Mouse (Mus musculus): Measurements from ENCODE around the gene Acsl5. TPM values are rescaled to one million over a fixed set of nuclear protein-coding genes. Genes with fewer than 3 reads are reported as not detected.

Gene Acsl5
- polyA plus RNA-seq (2012; ENCODE audit: insufficient read depth, insufficient read length, missing spikeins) = 279 and 449 TPM in 2 replicates

- no peak within 1 kb of the TSS; the same call in 1 of the 2 replicates for H3K27ac ChIP-seq (replicated peaks; ENCODE audit: low read depth, low read length)
- H3K4me3 ChIP-seq (ENCODE audit: insufficient read depth, low read depth, low read length) = no peak within 1 kb of the TSS
- 0 out of 2 replicates have a peak, but pooled peaks cover 3% of the 10 kb centered on the region for H3K4me1 ChIP-seq (ENCODE audit: control insufficient read depth, insufficient read depth, insufficient read length, low read length)
These were observed at the start of gene Acsl5 for GRCm38 (mm10) chr19:55251383-55252124. Acsl5 (plus strand) TSS chr19:55251938.

GRCm38 (mm10) chr19:55206482-55207138, 45.1 kb upstream of the Acsl5 start:
- H3K27ac ChIP-seq (replicated peaks; ENCODE audit: low read depth, low read length) = no peak overlapping the region
- H3K4me1 ChIP-seq (ENCODE audit: control insufficient read depth, insufficient read depth, insufficient read length, low read length) = no peaks in the 10 kb centered on the region
- H3K4me3 ChIP-seq (ENCODE audit: insufficient read depth, low read depth, low read length) = no peak overlapping the region

GRCm38 (mm10) chr19:55207205-55207604, 44.5 kb upstream of the Acsl5 start:
- H3K4me3 ChIP-seq (ENCODE audit: insufficient read depth, low read depth, low read length) = no peak overlapping the region
- no peak overlapping the region for H3K27ac ChIP-seq (replicated peaks; ENCODE audit: low read depth, low read length)
- H3K4me1 ChIP-seq (ENCODE audit: control insufficient read depth, insufficient read depth, insufficient read length, low read length) = no peaks in the 10 kb centered on the region

- Histone ChIP-seq H3K27ac (replicated peaks; ENCODE audit: low read depth, low read length) (no peak overlapping the region), H3K4me3 (ENCODE audit: insufficient read depth, low read depth, low read length) (no peak overlapping the region), H3K4me1 (ENCODE audit: control insufficient read depth, insufficient read depth, insufficient read length, low read length) (no peaks in the 10 kb centered on the region)
These were observed 43.8 kb upstream of the Acsl5 start for GRCm38 (mm10) chr19:55207746-55208538.

- no peak overlapping the region for H3K4me3 ChIP-seq (ENCODE audit: insufficient read depth, low read depth, low read length)
- H3K4me1 ChIP-seq (ENCODE audit: control insufficient read depth, insufficient read depth, insufficient read length, low read length) = no peaks in the 10 kb centered on the region
- no peak overlapping the region for H3K27ac ChIP-seq (replicated peaks; ENCODE audit: low read depth, low read length)
These were observed 43.1 kb upstream of the Acsl5 start for GRCm38 (mm10) chr19:55208654-55209053.

- no peaks in the 10 kb centered on the region for H3K4me1 ChIP-seq (ENCODE audit: control insufficient read depth, insufficient read depth, insufficient read length, low read length)
- H3K27ac ChIP-seq (replicated peaks; ENCODE audit: low read depth, low read length) = no peak overlapping the region
- H3K4me3 ChIP-seq (ENCODE audit: insufficient read depth, low read depth, low read length) = no peak overlapping the region
These were observed 42.7 kb upstream of the Acsl5 start for GRCm38 (mm10) chr19:55209084-55209483.

- H3K4me1 ChIP-seq (ENCODE audit: control insufficient read depth, insufficient read depth, insufficient read length, low read length) = no peaks in the 10 kb centered on the region
- H3K27ac ChIP-seq (replicated peaks; ENCODE audit: low read depth, low read length) = no peak overlapping the region
- no peak overlapping the region for H3K4me3 ChIP-seq (ENCODE audit: insufficient read depth, low read depth, low read length)
These were observed 40.0 kb upstream of the Acsl5 start for GRCm38 (mm10) chr19:55211698-55212097.

GRCm38 (mm10) chr19:55213617-55214340, 38.0 kb upstream of the Acsl5 start:
- no peaks in the 10 kb centered on the region for H3K4me1 ChIP-seq (ENCODE audit: control insufficient read depth, insufficient read depth, insufficient read length, low read length)
- no peak overlapping the region for H3K4me3 ChIP-seq (ENCODE audit: insufficient read depth, low read depth, low read length)
- H3K27ac ChIP-seq (replicated peaks; ENCODE audit: low read depth, low read length) = no peak overlapping the region

- no peaks in the 10 kb centered on the region for H3K4me1 ChIP-seq (ENCODE audit: control insufficient read depth, insufficient read depth, insufficient read length, low read length)
- H3K4me3 ChIP-seq (ENCODE audit: insufficient read depth, low read depth, low read length) = no peak overlapping the region
- no peak overlapping the region for H3K27ac ChIP-seq (replicated peaks; ENCODE audit: low read depth, low read length)
These were observed 34.9 kb upstream of the Acsl5 start for GRCm38 (mm10) chr19:55216876-55217275.

GRCm38 (mm10) chr19:55217365-55217764, 34.4 kb upstream of the Acsl5 start:
- Histone ChIP-seq H3K27ac (replicated peaks; ENCODE audit: low read depth, low read length) (no peak overlapping the region), H3K4me1 (ENCODE audit: control insufficient read depth, insufficient read depth, insufficient read length, low read length) (no peaks in the 10 kb centered on the region), H3K4me3 (ENCODE audit: insufficient read depth, low read depth, low read length) (no peak overlapping the region)

GRCm38 (mm10) chr19:55218192-55218739, 33.5 kb upstream of the Acsl5 start:
- Histone ChIP-seq H3K4me3 (ENCODE audit: insufficient read depth, low read depth, low read length) (peak overlapping the region; percentile 57), H3K4me1 (ENCODE audit: control insufficient read depth, insufficient read depth, insufficient read length, low read length) (no peaks in the 10 kb centered on the region), H3K27ac (replicated peaks; ENCODE audit: low read depth, low read length) (no peak overlapping the region)

- Histone ChIP-seq H3K4me1 (ENCODE audit: control insufficient read depth, insufficient read depth, insufficient read length, low read length) (no peaks in the 10 kb centered on the region), H3K4me3 (ENCODE audit: insufficient read depth, low read depth, low read length) (no peak overlapping the region), H3K27ac (replicated peaks; ENCODE audit: low read depth, low read length) (no peak overlapping the region)
These were observed 33.0 kb upstream of the Acsl5 start for GRCm38 (mm10) chr19:55218741-55219221.

- H3K4me1 ChIP-seq (ENCODE audit: control insufficient read depth, insufficient read depth, insufficient read length, low read length) = no peaks in the 10 kb centered on the region
- no peak overlapping the region for H3K27ac ChIP-seq (replicated peaks; ENCODE audit: low read depth, low read length)
These were observed 32.4 kb upstream of the Acsl5 start for GRCm38 (mm10) chr19:55219359-55219758.

GRCm38 (mm10) chr19:55221208-55221607, 30.5 kb upstream of the Acsl5 start:
- no peak overlapping the region for H3K4me3 ChIP-seq (ENCODE audit: insufficient read depth, low read depth, low read length)
- no peaks in the 10 kb centered on the region for H3K4me1 ChIP-seq (ENCODE audit: control insufficient read depth, insufficient read depth, insufficient read length, low read length)
- no peak overlapping the region for H3K27ac ChIP-seq (replicated peaks; ENCODE audit: low read depth, low read length)

More at GRCm38 (mm10) chr19:55219359-55219758, 32.4 kb upstream of the Acsl5 start:
- H3K4me3 ChIP-seq (ENCODE audit: insufficient read depth, low read depth, low read length) = no peak overlapping the region

Data from brown adipose tissue, adult 24 weeks (tissue).